Mouse (Mus musculus): ENCODE data around the gene R3hcc1l.

R3hcc1l gene

DNA sequence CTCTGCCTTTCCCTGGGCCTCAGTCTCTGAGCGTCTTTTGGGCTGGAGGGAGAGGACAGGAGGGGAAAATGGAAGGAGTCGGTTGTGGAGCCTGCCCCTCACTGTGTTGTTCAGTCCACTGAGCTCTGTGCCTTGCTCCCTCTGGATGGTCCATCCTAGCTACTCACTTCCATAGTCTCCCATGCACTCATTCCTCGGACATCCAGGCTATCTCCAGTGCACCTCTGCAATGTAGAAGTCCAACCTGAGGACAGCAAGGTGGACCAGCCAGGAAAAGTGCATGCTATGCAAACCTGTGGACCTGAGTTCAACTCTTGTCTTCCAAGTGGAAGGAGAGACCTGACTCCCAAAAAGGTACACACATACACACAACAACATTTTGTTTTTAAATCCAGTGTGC lies 82.0 kb downstream of the R3hcc1l start:
- DNase-seq (ENCODE audit: low spot score in 2 of 2): no peak

DNA sequence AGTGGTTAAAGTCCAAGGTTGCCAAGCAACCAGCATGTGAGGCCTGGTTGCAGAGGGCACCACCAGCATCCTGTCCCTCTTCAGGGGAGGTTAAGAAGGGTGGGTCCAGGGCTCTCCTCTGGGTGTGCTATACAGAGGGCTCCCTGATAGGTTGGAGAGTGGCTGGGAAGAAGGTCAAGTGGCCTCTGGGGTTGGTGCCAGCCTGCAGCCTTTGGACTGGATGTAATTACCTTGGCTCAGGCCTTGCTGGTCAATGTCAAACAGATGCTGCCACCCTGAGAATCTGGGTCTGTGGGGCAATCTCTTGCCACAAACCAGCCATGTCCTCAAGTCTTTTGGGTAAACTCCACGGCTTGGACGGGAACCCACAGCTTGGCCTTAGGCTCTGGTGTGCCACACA lies 82.9 kb downstream of the R3hcc1l start:
- DNase-seq (ENCODE audit: low spot score in 2 of 2): no peak

DNA sequence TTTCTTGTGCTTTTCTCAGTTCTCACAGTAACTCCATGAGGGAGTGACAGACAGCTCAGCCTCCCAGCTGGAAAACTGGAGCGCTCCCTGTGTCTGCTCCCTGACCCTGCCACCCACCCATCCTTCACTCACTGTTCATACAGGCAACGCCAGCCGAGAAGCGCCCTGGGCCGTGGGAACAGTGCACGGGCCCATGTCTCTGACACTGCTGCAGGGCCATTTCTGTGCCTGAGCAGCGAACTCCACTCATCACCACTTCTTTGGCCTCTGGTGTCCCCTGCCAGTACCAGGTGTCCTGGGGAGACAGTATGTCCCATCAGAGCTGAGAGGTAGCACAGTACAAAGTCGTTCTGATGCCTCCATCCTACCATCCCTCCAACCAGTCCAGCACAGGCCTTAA lies 83.5 kb downstream of the R3hcc1l start:
- no peak for DNase-seq (ENCODE audit: low spot score in 2 of 2)

DNA sequence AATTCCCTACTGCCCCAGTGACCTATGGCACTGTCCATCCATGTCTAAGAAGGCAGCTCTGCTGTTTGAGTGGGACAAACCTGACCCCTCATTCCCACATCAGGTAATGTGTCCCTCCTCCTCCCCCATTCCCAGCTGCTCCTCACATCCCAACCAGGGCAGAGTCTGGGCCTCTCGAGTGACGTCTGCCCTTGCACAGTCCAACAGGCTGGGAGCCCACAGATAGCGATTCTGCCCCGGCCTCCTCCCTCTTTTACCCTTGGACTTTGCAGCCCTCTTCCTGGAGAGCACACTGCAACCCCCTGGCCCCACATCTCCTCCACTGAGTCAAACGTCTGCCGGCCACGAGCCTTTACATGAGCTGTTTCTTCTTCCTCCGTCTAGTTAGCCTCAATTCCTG lies 84.0 kb downstream of the R3hcc1l start:
- DNase-seq (ENCODE audit: low spot score in 2 of 2): no peak

DNA sequence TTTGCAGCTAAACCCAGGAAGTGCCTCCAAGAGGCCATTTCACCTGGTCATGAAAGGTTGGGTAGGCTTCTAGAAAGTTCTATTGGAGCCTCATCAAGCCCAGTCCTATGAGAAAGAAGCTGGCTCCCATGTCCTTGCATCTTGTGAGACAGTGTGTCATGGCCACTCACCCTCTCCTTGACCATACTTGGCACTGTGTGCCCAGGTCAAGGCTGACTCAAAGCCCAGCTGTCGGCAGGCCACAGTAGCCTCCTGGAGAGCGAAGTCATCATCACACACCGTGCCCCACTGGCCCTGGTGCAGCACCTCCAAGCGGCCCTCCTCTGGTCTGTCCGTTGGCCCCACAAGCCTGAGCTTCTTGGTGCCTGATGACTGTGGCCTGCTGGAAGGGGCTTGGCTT lies 89.5 kb downstream of the R3hcc1l start:
- DNase-seq (ENCODE audit: low spot score in 2 of 2): no peak

DNA sequence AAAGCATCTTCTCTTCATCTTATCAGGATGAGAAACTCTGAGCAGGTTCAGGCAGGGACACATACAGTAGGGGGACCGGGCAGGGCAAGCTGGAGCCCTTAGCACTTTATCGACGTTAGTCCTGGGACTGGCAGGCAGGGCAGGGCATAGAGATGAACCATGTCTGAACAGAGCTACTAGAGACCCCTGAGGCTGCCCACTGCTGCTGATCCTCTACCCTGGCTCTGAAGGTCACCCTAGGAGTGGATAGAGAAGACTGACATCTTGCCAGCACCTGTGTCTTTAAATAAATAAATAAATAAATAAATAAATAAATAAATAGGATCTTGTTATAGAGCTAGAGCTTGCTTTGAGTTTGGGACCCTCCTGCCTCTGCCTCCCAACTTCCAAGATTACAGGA lies 91.2 kb downstream of the R3hcc1l start:
- DNase-seq (ENCODE audit: low spot score in 2 of 2): no peak

DNA sequence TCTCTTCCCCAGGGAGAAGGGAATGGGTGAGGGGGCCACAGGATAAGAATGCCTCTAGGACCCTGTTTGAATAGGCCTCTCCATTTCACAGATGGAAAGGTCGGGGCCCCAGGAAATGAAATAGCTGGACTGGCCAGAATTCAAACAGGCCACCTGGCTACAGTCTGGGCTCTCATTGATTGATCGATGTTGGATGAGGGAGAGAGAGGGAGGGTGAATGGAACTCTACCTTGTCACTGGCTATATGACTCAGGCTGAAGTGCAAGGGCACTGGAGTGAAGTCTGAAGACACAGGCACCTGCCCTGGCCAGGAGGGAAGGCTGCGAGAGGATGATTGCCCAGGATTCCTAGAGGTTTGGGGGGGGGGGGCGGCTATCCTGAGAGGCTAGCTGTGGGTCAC lies 93.2 kb downstream of the R3hcc1l start:
- DNase-seq (ENCODE audit: low spot score in 2 of 2): no peak

DNA sequence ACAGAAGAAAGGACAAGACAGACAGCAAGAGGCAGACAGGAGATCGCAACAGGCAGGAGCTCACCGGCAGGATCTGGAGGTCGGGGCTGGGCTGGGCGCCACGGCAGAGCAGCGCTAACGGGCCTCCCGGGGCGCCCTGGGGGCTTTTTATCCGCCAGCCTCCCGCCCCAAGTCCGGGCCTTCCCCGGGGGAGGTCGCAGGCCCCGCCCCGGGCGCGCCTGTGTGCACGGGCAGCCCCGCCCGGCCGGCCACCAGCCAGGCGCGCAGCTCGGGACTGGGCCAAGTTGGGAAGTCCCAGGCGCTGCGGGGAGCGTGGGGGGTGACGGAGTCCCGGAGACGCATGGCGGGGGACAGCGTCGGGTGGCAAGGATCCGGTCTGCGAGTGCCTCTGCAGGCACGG lies 94.1 kb downstream of the R3hcc1l start, which contains the start of gene Loxl4:
Gene Loxl4 (minus strand): TSS at position 160 of the 400 bp plus-strand sequence.
- DNase-seq (ENCODE audit: low spot score in 2 of 2): no peak

DNA sequence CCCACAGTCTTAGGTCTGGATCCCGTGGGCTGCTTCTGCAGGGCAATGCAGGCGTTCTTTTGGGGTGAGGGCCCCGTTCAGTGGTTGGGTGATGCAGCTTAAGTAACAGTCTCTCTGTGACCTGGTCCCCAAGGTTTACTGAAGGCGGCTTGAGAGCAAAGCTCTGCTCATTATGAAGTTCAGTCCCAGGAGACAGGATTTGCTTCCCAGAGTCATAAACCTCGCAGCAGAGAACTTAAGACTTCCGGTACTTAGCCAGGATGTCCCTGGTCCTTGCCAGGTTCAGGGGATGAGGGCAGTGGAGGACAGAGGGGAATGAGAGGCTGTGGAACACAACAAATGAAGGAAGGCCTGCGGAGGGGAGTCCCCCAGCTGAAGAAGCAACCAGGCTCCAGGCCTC lies 94.6 kb downstream of the R3hcc1l start:
- no peak for DNase-seq (ENCODE audit: low spot score in 2 of 2)

DNA sequence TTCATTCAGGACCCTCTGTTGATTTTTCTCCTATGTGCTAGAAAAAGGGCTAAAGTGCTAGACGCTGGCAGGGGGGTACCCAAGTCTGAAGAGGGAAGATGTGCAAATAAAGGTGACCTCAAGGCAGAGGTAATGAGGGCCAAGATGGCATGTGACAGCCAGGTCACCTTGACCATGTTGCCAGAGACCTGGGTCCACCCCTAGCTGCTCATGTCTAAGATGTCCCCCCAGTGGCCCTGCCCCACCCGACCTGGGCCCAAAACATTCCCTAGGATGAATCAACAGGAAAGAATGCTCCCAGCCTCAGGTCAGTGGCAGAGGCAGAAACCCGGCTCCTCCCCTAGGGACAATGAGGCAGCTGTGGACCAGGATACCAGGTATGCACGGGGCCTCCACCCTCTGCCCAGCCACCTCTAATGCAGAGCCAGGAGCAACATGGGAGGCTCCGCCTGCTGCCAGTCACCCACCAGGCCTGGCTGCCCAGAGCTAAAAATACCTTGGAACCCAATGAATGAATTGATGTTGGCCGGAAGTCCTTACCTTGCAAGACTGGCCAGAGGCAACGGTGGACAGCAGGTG lies 95.2 kb downstream of the R3hcc1l start:
- no peak for DNase-seq (ENCODE audit: low spot score in 2 of 2)

DNA sequence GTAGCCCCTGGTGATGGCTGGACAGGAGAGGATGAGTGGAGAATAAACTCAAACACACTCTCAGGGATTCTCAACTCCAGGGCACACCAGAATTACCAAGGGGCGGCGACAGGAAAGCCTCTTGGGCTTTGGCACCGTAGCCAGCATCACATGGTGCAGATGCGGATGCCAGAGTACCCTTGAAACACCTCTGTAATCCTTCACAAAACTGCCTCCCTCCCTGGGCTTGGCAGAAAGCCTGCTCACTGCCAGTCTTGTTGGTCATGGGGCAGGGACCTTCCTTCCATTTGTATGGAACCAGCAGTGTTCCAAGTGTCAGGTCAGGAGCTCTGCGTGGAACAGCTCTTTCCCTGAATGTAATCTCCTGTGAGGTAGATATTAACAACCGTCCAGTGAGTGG lies 109.5 kb downstream of the R3hcc1l start:
- DNase-seq (ENCODE audit: low spot score in 2 of 2): no peak

DNA sequence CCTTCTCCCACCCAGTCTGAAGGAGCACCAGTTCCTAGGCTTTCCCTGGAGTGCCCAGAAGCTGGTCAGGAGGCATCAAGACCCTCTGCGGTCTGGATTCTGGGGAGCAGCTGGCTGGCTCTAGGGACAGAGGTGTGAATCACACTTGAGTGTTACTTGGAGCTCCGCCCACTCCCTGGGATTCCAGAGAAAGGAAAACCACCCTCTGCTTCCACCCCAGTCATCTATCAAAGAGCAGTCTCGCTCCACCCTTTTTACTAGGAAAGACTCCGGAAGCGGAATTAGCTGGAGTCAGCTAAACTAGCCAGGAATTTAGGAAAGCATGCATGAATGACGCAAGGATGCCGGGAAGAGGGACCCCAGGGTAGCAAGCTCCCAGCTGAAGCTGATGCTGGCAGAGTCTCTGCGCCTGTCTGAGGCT lies 113.0 kb downstream of the R3hcc1l start:
- DNase-seq (ENCODE audit: low spot score in 2 of 2): no peak

DNA sequence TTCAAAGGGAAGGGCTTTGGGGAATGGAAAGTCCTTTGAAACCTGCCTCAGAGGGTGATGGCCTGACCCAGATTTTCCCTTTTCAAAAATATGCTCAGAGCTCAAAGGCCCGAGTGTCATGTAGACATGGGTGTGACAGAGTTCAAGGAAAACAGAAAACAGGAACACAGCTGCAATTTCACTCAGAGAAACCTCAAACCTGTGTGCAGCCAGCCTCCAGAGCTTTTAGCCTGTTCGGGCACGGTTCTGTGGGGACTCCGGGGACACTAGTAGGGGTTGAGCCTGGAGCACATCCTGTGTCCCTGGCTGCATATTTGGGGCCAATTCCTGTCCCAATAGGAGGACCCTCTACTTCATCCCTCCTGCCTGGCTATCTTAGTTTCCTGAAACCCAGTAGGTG lies 113.7 kb downstream of the R3hcc1l start:
- no peak for DNase-seq (ENCODE audit: low spot score in 2 of 2)

DNA sequence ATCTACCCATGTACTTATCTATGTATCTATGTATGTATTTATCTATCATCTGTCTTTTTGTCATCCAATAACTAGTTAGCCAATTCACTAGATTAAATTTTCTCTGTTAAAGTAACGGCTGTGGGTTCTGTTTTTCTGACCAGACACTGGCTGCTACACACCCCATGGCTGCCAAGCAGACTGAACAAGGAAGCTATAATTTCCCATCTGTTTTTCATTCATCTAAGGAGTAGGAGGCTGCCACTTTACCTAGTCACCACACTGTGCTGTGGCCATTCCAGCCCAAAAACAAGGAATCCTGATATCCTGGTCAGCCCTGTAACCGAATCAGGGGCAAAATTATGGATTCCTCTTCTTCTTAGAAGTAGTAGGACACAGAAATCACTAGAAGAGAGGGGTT lies 115.1 kb downstream of the R3hcc1l start:
- DNase-seq (ENCODE audit: low spot score in 2 of 2): no peak

DNA sequence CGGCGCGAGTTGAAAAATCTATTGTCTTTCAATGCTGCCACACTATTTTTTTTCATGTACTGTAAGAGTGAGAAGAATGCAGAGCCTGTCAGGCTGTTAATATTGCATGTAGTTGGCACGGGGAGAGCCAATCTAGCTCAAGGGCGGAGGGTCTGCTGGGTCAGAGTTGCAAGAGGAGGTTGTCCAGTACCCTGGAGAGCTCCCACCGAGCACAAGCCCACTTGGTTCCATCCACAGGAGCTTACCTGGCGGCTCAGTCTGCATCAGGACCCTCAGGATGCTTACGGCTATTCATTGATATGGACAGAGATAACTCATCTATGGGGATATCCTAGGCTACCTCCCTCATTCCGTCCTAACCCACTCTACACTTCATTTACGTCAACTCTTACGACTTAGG lies 118.1 kb downstream of the R3hcc1l start:
- no peak for DNase-seq (ENCODE audit: low spot score in 2 of 2)

DNA sequence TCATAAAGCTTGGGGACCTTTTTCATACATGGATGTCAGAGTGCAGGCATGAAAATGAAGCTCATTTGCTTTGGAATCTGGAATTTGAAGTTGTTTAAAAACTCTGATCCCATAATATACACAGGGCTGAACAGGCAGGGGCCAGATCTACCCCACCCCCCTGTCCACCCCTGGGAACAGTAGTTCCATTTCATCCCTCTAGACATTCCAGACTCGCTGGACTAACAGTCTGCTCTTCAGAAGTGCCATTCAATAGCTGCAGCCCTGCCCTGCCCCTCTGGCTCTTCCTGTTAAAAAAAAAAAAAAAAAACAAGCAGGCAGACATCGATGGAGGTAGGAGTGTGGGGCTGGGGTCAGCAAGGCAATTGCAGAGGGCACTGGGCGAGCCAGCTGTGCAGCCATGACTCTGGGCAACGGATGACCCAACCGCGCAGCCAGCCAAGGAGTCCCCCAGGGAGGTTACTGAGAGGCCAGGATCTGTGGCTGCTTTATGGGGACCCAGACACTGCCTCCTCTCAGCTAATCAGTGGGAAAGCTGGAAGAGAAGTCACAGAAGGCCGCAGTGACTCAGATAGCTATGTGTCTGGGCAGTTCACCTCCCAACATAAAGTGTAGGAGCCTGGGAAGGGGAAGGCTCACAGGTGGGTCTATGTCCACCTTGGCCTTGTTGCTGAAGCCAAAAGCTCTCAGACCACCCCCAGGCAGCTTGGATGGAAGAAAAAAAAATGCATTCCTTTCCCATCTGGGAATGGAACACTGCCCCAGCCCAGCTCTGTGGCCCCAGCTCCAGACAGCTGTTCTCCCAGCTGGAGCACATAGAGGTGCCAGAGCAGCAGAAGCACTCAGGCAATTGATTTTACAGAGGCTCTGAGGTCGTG lies 120.3 kb downstream of the R3hcc1l start:
- no peak for DNase-seq (ENCODE audit: low spot score in 2 of 2)

DNA sequence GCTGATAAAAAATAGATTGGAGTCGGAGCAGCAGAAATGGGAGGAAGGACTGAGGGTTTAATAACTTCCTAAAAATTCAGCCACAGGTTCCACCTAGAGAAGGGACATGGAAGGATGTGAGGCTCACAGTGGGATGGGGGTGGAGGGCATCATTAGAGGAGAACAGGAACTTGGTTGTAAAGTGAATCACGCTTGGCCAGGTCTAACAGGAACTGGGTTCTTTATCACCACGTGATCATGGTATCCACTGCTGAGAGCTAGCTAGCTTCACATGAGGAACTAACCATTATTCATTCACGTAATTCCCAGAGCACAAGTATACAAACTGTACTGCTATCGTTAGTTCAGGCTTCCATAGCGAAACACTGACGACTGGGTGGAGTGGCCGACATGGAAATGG lies 121.0 kb downstream of the R3hcc1l start:
- DNase-seq (ENCODE audit: low spot score in 2 of 2): no peak

DNA sequence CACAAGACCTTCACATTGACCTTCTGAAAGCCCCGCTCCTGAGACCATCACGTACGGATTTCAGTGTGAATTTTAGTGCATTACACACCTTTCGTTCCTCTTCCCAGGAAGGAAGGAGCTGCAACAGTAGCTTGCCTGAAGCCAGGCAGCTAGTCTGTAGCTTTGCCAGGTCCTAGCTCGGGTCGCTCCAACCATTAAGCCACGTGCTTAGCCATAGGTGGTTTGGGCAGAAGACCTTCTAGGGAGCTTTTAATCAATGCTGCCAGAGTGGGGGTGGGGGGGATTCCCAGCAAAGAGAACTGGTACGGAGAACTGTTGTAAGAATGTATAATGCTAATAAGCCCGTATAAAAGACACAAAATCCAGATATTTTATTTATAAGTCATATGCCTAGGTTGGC lies 121.7 kb downstream of the R3hcc1l start:
- no peak for DNase-seq (ENCODE audit: low spot score in 2 of 2)

Measured in frontal cortex, postnatal 25 days (tissue).